Mouse (Mus musculus) G1E (cell line): Measurements from ENCODE around the gene Mcu. TPM values are rescaled to one million over a fixed set of nuclear protein-coding genes. Genes with fewer than 3 reads are reported as not detected.

ENCODE experiments used
- ATAC-seq: 2 replicates; pipeline ENCODE4 v1.8.0; 2016; ENCODE audit warnings: mild to moderate bottlenecking; ENCODE audit not compliant: insufficient number of reproducible peaks, poor library complexity, low FRiP score, severe bottlenecking; ENCODE audit errors: extremely low read depth
- DNase-seq: peaks from one replicate; pipeline ENCODE4 v3.0.0; 2012; ENCODE audit warnings: low spot score
- H3K27me3 ChIP-seq: 2 replicates; pipeline ENCODE4 v1.6.1; 2012; ENCODE audit warnings: mild to moderate bottlenecking, low read length, inconsistent platforms; ENCODE audit not compliant: insufficient read depth
- H3K36me3 ChIP-seq: replicated peaks from 2 replicates; pipeline ENCODE3; 2012; ENCODE audit warnings: mild to moderate bottlenecking, inconsistent platforms
- H3K4me1 ChIP-seq: 2 replicates; pipeline ENCODE4 v1.6.1; 2012; ENCODE audit warnings: low read depth, low read length, inconsistent platforms, mixed read lengths; ENCODE audit not compliant: insufficient read depth
- H3K4me3 ChIP-seq: 2 replicates; pipeline ENCODE4 v1.5.1; 2012; ENCODE audit warnings: low read depth, mild to moderate bottlenecking, inconsistent platforms, low read length, moderate library complexity, mixed read lengths
- H3K9me3 ChIP-seq: replicated peaks from 2 replicates; pipeline ENCODE4 v1.6.1; 2012; ENCODE audit warnings: inconsistent platforms
- CTCF ChIP-seq: IDR thresholded peaks from 2 replicates; pipeline ENCODE4 v1.5.1; 2012; ENCODE audit warnings: low read depth, low read length, inconsistent platforms, mixed read lengths
- GATA1 ChIP-seq: IDR thresholded peaks from 2 replicates; pipeline ENCODE4 v1.6.1; 2012; ENCODE audit warnings: borderline replicate concordance, low read length, inconsistent platforms, mixed read lengths
- GATA2 ChIP-seq: IDR thresholded peaks from 2 replicates; pipeline ENCODE4 v1.6.1; 2012; ENCODE audit warnings: low read depth, low read length, inconsistent platforms, borderline replicate concordance
- POLR2AphosphoS5 ChIP-seq: IDR thresholded peaks from 2 replicates; pipeline ENCODE4 v1.6.1; 2012; ENCODE audit warnings: low read depth, low read length, inconsistent platforms; ENCODE audit not compliant: insufficient replicate concordance
- TAL1 ChIP-seq: conservative IDR thresholded peaks from 2 replicates; pipeline ENCODE4 v1.6.1; 2012; ENCODE audit warnings: low read depth, low read length, inconsistent platforms, mixed read lengths
- polyA plus RNA-seq: library from polyadenylated mRNA; stranded (reverse); fragments of >175 nt; gene quantifications from 2 replicates; pipeline ENCODE4 v1.2.3, GENCODE M21; 2012
- total RNA-seq, 2 experiments: library from RNA; stranded (forward) in 1 of 2; stranded (reverse) in 1 of 2; fragments of 200-1000 nt in 1 of 2; fragments of >200 nt in 1 of 2; fragmentation: Nextera tagmentation in 1 of 2; gene quantifications; 2 replicates each; pipeline ENCODE4 v1.2.3; 2014 to 2017

Gene Mcu
- total and polyA plus RNA-seq, 3 experiments: 5.1 to 25.6 (median 22.5) TPM

GRCm38 (mm10) chr10:59602043-59602442 lies 14.4 kb downstream of the Mcu start:
- Histone ChIP-seq H3K4me3 (no peak overlapping the region), H3K9me3 (no peaks in the 10 kb centered on the region), H3K36me3 (peaks cover 19% of the 10 kb centered on the region), H3K4me1 (no peaks in the 10 kb centered on the region), H3K27me3 (no peaks in the 10 kb centered on the region)
- no peak for TF ChIP-seq TAL1
- TF ChIP-seq CTCF: no peak
- TF ChIP-seq GATA1: no peak
- TF ChIP-seq GATA2: no peak
- no peak for TF ChIP-seq POLR2AphosphoS5
- ATAC-seq: no peak
- DNase-seq: no peak

GRCm38 (mm10) chr10:59600516-59600915 lies 16.0 kb downstream of the Mcu start:
- ATAC-seq (no peak), DNase-seq (no peak)
- Histone ChIP-seq H3K4me3 (no peak overlapping the region), H3K9me3 (no peaks in the 10 kb centered on the region), H3K36me3 (peaks cover 24% of the 10 kb centered on the region), H3K4me1 (no peaks in the 10 kb centered on the region), H3K27me3 (no peaks in the 10 kb centered on the region)
- no peak for TF ChIP-seq GATA1
- TF ChIP-seq GATA2: no peak
- TF ChIP-seq POLR2AphosphoS5: no peak
- no peak for TF ChIP-seq TAL1
- TF ChIP-seq CTCF: no peak

- ATAC-seq (peak; percentile 28; the same call in 1 of the 2 replicates), DNase-seq (no peak)
- peaks cover 3% of the 10 kb centered on the region for H3K4me1 ChIP-seq
- H3K27me3 ChIP-seq: no peaks in the 10 kb centered on the region
- H3K4me3 ChIP-seq: no peak overlapping the region
- peaks cover 38% of the 10 kb centered on the region for H3K36me3 ChIP-seq
- H3K9me3 ChIP-seq: no peaks in the 10 kb centered on the region
- TF ChIP-seq GATA2 (no peak), TAL1 (no peak)
Measured at GRCm38 (mm10) chr10:59593826-59594570, 22.5 kb downstream of the Mcu start.

- Histone ChIP-seq H3K36me3 (peaks cover 37% of the 10 kb centered on the region), H3K4me1 (peaks cover 3% of the 10 kb centered on the region), H3K27me3 (no peaks in the 10 kb centered on the region), H3K4me3 (no peak overlapping the region), H3K9me3 (no peaks in the 10 kb centered on the region)
- no peak for DNase-seq
- TF ChIP-seq POLR2AphosphoS5: no peak
- no peak for TF ChIP-seq GATA2
- TF ChIP-seq CTCF: no peak
- TF ChIP-seq TAL1: no peak
- no peak for TF ChIP-seq GATA1
- ATAC-seq: no peak
Measured at GRCm38 (mm10) chr10:59590606-59591005, 25.9 kb downstream of the Mcu start.

- ATAC-seq (no peak), DNase-seq (no peak)
- TF ChIP-seq GATA1 (no peak), GATA2 (no peak), CTCF (no peak), POLR2AphosphoS5 (no peak), TAL1 (no peak)
- H3K27me3 ChIP-seq: no peaks in the 10 kb centered on the region
- peaks cover 3% of the 10 kb centered on the region for H3K4me1 ChIP-seq
- H3K9me3 ChIP-seq: no peaks in the 10 kb centered on the region
- no peak overlapping the region for H3K4me3 ChIP-seq
- H3K36me3 ChIP-seq: peaks cover 36% of the 10 kb centered on the region
Measured at GRCm38 (mm10) chr10:59589856-59590255, 26.6 kb downstream of the Mcu start.

- DNase-seq (no peak), ATAC-seq (no peak)
- Histone ChIP-seq H3K4me3 (no peak overlapping the region), H3K36me3 (peaks cover 34% of the 10 kb centered on the region), H3K4me1 (peaks cover 3% of the 10 kb centered on the region), H3K27me3 (no peaks in the 10 kb centered on the region), H3K9me3 (no peaks in the 10 kb centered on the region)
- TF ChIP-seq POLR2AphosphoS5 (no peak), CTCF (no peak), GATA2 (no peak), TAL1 (no peak), GATA1 (no peak)
Measured at GRCm38 (mm10) chr10:59589420-59589819, 27.1 kb downstream of the Mcu start.

- Histone ChIP-seq H3K4me1 (peaks cover 3% of the 10 kb centered on the region), H3K9me3 (no peaks in the 10 kb centered on the region), H3K4me3 (no peak overlapping the region), H3K36me3 (peaks cover 30% of the 10 kb centered on the region), H3K27me3 (no peaks in the 10 kb centered on the region)
- ATAC-seq (no peak), DNase-seq (no peak)
- TF ChIP-seq CTCF: no peak
- TF ChIP-seq POLR2AphosphoS5: no peak
- TF ChIP-seq GATA2: no peak
- TF ChIP-seq GATA1: no peak
- no peak for TF ChIP-seq TAL1
Measured at GRCm38 (mm10) chr10:59588135-59588534, 28.4 kb downstream of the Mcu start.
